Mouse (Mus musculus) testis, postnatal 14 days (tissue): ENCODE measurements at regions not wholly inside any gene's neighbourhood (a gene's known extent, or its start where the extent isn't known, plus 50 kb on each side); places are given as distances from the start of the nearest gene placed in this dataset.

ENCODE experiments used
- DNase-seq: peaks from one replicate; pipeline ENCODE4 v3.0.0; 2021; ENCODE audit warnings: low spot score

- no peak for DNase-seq
Observed at GRCm38 (mm10) chr1:73857497-73857896, 266.8 kb downstream of the Tns1 start.

- no peak for DNase-seq
Observed at GRCm38 (mm10) chr1:73856811-73857210, 267.4 kb downstream of the Tns1 start.

- DNase-seq, result no peak
Observed at GRCm38 (mm10) chr1:73855306-73855705, 268.9 kb downstream of the Tns1 start.

- no peak for DNase-seq
Observed at GRCm38 (mm10) chr1:73853851-73854250, 270.4 kb downstream of the Tns1 start.

GRCm38 (mm10) chr1:73850173-73851014 lies 273.9 kb downstream of the Tns1 start:
- no peak for DNase-seq

- no peak for DNase-seq
Observed at GRCm38 (mm10) chr1:73848370-73848769, 275.9 kb downstream of the Tns1 start.

GRCm38 (mm10) chr1:73847126-73847525 lies 277.1 kb downstream of the Tns1 start:
- DNase-seq, result no peak

GRCm38 (mm10) chr1:73845115-73845514 lies 279.1 kb downstream of the Tns1 start:
- no peak for DNase-seq

- DNase-seq, result no peak
Observed at GRCm38 (mm10) chr1:73844574-73844973, 279.7 kb downstream of the Tns1 start.

GRCm38 (mm10) chr1:73839351-73839750 lies 284.9 kb downstream of the Tns1 start:
- no peak for DNase-seq

GRCm38 (mm10) chr1:73836680-73837079 lies 287.6 kb downstream of the Tns1 start:
- DNase-seq, result no peak

GRCm38 (mm10) chr1:73834566-73834965 lies 289.7 kb downstream of the Tns1 start:
- DNase-seq, result no peak

GRCm38 (mm10) chr1:73830486-73831132 lies 293.6 kb downstream of the Tns1 start:
- DNase-seq, result no peak

- no peak for DNase-seq
Observed at GRCm38 (mm10) chr1:73828996-73829395, 295.3 kb downstream of the Tns1 start.

GRCm38 (mm10) chr1:73826243-73826930 lies 297.9 kb downstream of the Tns1 start:
- DNase-seq, result peak; percentile 73

- DNase-seq, result peak; percentile 53
Observed at GRCm38 (mm10) chr1:73824406-73825184, 299.7 kb downstream of the Tns1 start.

- peak; percentile 27 for DNase-seq
Observed at GRCm38 (mm10) chr1:73823726-73824125, 300.5 kb downstream of the Tns1 start.

GRCm38 (mm10) chr1:73822616-73823015 lies 301.6 kb downstream of the Tns1 start:
- DNase-seq, result no peak

- DNase-seq, result no peak
Observed at GRCm38 (mm10) chr1:73820701-73821100, 303.5 kb downstream of the Tns1 start.

GRCm38 (mm10) chr1:73807206-73807605 lies 317.0 kb downstream of the Tns1 start:
- DNase-seq, result no peak

GRCm38 (mm10) chr1:73805156-73805555 lies 319.1 kb downstream of the Tns1 start:
- no peak for DNase-seq

GRCm38 (mm10) chr1:73799996-73800395 lies 324.3 kb downstream of the Tns1 start:
- no peak for DNase-seq
